Mouse (Mus musculus): ENCODE measurements around the gene Cyp2d11. TPM values are rescaled to one million over a fixed set of nuclear protein-coding genes. Genes with fewer than 3 reads are reported as not detected.

The Cyp2d11 gene
- total and polyA plus RNA-seq, 3 experiments = not detected

DNA sequence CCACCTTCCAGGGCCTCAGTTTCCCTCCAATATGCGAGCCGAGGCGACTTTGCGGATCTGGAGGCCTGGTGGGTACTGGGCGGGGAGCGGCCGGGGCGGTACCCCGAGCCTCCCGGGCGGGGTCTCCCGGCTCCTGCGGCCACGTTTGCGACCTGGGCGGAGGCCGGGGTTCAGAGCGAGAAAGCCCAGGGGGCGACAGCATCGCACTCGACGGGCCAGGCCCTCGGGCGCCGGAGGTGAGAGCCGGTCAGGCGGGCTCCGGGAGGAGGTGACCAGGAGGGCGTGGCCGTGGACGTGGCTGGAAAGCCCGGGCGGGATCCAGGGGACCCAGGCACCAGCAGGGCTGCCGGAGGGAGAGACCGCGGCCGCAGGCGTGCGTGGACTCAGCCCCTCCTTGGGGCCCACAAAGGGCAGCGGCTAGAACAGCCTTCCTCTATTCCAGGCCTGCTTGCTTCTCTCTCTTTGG lies 52.8 kb downstream of the Cyp2d11 start:
- TF ChIP-seq GATA2 (IDR thresholded peaks at IDR 0.05; ENCODE audit: borderline replicate concordance, low read depth, low read length) (no peak), CTCF (IDR thresholded peaks at IDR 0.05; ENCODE audit: low read depth, low read length) (no peak), POLR2AphosphoS5 (IDR thresholded peaks at IDR 0.05; ENCODE audit: insufficient replicate concordance, low read depth, low read length) (no peak), TAL1 (conservative IDR thresholded peaks at IDR 0.05; ENCODE audit: low read depth, low read length) (no peak), GATA1 (IDR thresholded peaks at IDR 0.05; ENCODE audit: borderline replicate concordance, low read length) (no peak)
- H3K36me3 ChIP-seq (replicated peaks) = peaks cover 49% of the 10 kb centered on the region
- peaks cover 77% of the 10 kb centered on the region for H3K4me1 ChIP-seq (ENCODE audit: insufficient read depth, low read depth, low read length)
- peak overlapping the region; percentile 78 for H3K4me3 ChIP-seq (ENCODE audit: low read depth, low read length)
- DNase-seq (ENCODE audit: low spot score) (peak; percentile 67), ATAC-seq (ENCODE audit: extremely low read depth, insufficient number of reproducible peaks, low FRiP score, poor library complexity, severe bottlenecking) (no peak)
- H3K9me3 ChIP-seq (replicated peaks) = no peaks in the 10 kb centered on the region
- H3K27me3 ChIP-seq (ENCODE audit: insufficient read depth, low read length) = no peaks in the 10 kb centered on the region

GRCm38 (mm10) chr15:82340414-82341035 lies 53.3 kb downstream of the Cyp2d11 start:
- Histone ChIP-seq H3K9me3 (replicated peaks) (no peaks in the 10 kb centered on the region), H3K36me3 (replicated peaks) (peaks cover 55% of the 10 kb centered on the region), H3K4me3 (ENCODE audit: low read depth, low read length) (peak overlapping the region; percentile 78), H3K4me1 (ENCODE audit: insufficient read depth, low read depth, low read length) (peaks cover 83% of the 10 kb centered on the region), H3K27me3 (ENCODE audit: insufficient read depth, low read length) (no peaks in the 10 kb centered on the region)
- no peak for TF ChIP-seq TAL1 (conservative IDR thresholded peaks at IDR 0.05; ENCODE audit: low read depth, low read length)
- TF ChIP-seq GATA2 (IDR thresholded peaks at IDR 0.05; ENCODE audit: borderline replicate concordance, low read depth, low read length) = no peak
- no peak for TF ChIP-seq POLR2AphosphoS5 (IDR thresholded peaks at IDR 0.05; ENCODE audit: insufficient replicate concordance, low read depth, low read length)
- TF ChIP-seq CTCF (IDR thresholded peaks at IDR 0.05; ENCODE audit: low read depth, low read length) = no peak
- no peak for TF ChIP-seq GATA1 (IDR thresholded peaks at IDR 0.05; ENCODE audit: borderline replicate concordance, low read length)
- DNase-seq (ENCODE audit: low spot score) (peak; percentile 31), ATAC-seq (ENCODE audit: extremely low read depth, insufficient number of reproducible peaks, low FRiP score, poor library complexity, severe bottlenecking) (no peak)

GRCm38 (mm10) chr15:82339634-82340254 lies 54.1 kb downstream of the Cyp2d11 start:
- H3K4me1 ChIP-seq (ENCODE audit: insufficient read depth, low read depth, low read length) = peaks cover 81% of the 10 kb centered on the region
- peak overlapping the region; percentile 78; the same call in 1 of the 2 replicates for H3K4me3 ChIP-seq (ENCODE audit: low read depth, low read length)
- peaks cover 55% of the 10 kb centered on the region for H3K36me3 ChIP-seq (replicated peaks)
- TF ChIP-seq GATA1 (IDR thresholded peaks at IDR 0.05; ENCODE audit: borderline replicate concordance, low read length) (no peak), CTCF (IDR thresholded peaks at IDR 0.05; ENCODE audit: low read depth, low read length) (no peak), TAL1 (conservative IDR thresholded peaks at IDR 0.05; ENCODE audit: low read depth, low read length) (no peak), POLR2AphosphoS5 (IDR thresholded peaks at IDR 0.05; ENCODE audit: insufficient replicate concordance, low read depth, low read length) (no peak), GATA2 (IDR thresholded peaks at IDR 0.05; ENCODE audit: borderline replicate concordance, low read depth, low read length) (no peak)
- no peak for DNase-seq (ENCODE audit: low spot score)
- H3K9me3 ChIP-seq (replicated peaks) = no peaks in the 10 kb centered on the region
- no peak for ATAC-seq (ENCODE audit: extremely low read depth, insufficient number of reproducible peaks, low FRiP score, poor library complexity, severe bottlenecking)
- no peaks in the 10 kb centered on the region for H3K27me3 ChIP-seq (ENCODE audit: insufficient read depth, low read length)

Other genes with a start within 250 kb of the Cyp2d11 start
- gene Srebf2, start 246.8 kb downstream of the Cyp2d11 start, total RNA-seq (2014; fragmentation: Nextera tagmentation) = 97.6 and 164 TPM in 2 replicates
- gene Srebf2, start 246.8 kb downstream of the Cyp2d11 start, total RNA-seq (2017) = 42.5 and 48.5 TPM in 2 replicates
- 440 and 648 TPM in 2 replicates for gene Srebf2, start 246.8 kb downstream of the Cyp2d11 start, polyA plus RNA-seq (2012)
- not detected in 2 replicates for gene Shisa8, start 181.2 kb downstream of the Cyp2d11 start, total RNA-seq (2014; fragmentation: Nextera tagmentation)
- gene Shisa8, start 181.2 kb downstream of the Cyp2d11 start, total RNA-seq (2017) = 0.05 TPM in 1 of 2 replicates, not detected in the other
- gene Shisa8, start 181.2 kb downstream of the Cyp2d11 start, polyA plus RNA-seq (2012) = not detected in 2 replicates
- 1.6 and 2.4 TPM in 2 replicates for gene Tnfrsf13c, start 169.7 kb downstream of the Cyp2d11 start, total RNA-seq (2014; fragmentation: Nextera tagmentation)
- gene Tnfrsf13c, start 169.7 kb downstream of the Cyp2d11 start, total RNA-seq (2017) = 0.71 and 1.2 TPM in 2 replicates
- 0.18 and 0.65 TPM in 2 replicates for gene Tnfrsf13c, start 169.7 kb downstream of the Cyp2d11 start, polyA plus RNA-seq (2012)
- gene Cenpm, start 149.3 kb downstream of the Cyp2d11 start, total RNA-seq (2014; fragmentation: Nextera tagmentation) = 70.7 and 84.1 TPM in 2 replicates
- 13.7 and 15.7 TPM in 2 replicates for gene Cenpm, start 149.3 kb downstream of the Cyp2d11 start, total RNA-seq (2017)
- 103 and 105 TPM in 2 replicates for gene Cenpm, start 149.3 kb downstream of the Cyp2d11 start, polyA plus RNA-seq (2012)
- not detected in 2 replicates for gene 1500009C09Rik, start 141.6 kb downstream of the Cyp2d11 start, total RNA-seq (2014; fragmentation: Nextera tagmentation)
- gene 1500009C09Rik, start 141.6 kb downstream of the Cyp2d11 start, total RNA-seq (2017) = not detected in 2 replicates
- gene 1500009C09Rik, start 141.6 kb downstream of the Cyp2d11 start, polyA plus RNA-seq (2012) = not detected in 2 replicates
- not detected in 2 replicates for gene Sept3, start 119.1 kb downstream of the Cyp2d11 start, total RNA-seq (2014; fragmentation: Nextera tagmentation)
- gene Sept3, start 119.1 kb downstream of the Cyp2d11 start, total RNA-seq (2017) = 0.05 and 0.12 TPM in 2 replicates
- not detected in 2 replicates for gene Sept3, start 119.1 kb downstream of the Cyp2d11 start, polyA plus RNA-seq (2012)
- gene Wbp2nl, start 95.1 kb downstream of the Cyp2d11 start, total RNA-seq (2014; fragmentation: Nextera tagmentation) = not detected in 2 replicates
- 0.11 TPM in 1 of 2 replicates, not detected in the other for gene Wbp2nl, start 95.1 kb downstream of the Cyp2d11 start, total RNA-seq (2017)
- not detected in 2 replicates for gene Wbp2nl, start 95.1 kb downstream of the Cyp2d11 start, polyA plus RNA-seq (2012)
- 190 and 198 TPM in 2 replicates for gene Naga, start 55.1 kb downstream of the Cyp2d11 start, total RNA-seq (2014; fragmentation: Nextera tagmentation)
- 200 and 229 TPM in 2 replicates for gene Naga, start 55.1 kb downstream of the Cyp2d11 start, total RNA-seq (2017)
- 274 and 333 TPM in 2 replicates for gene Naga, start 55.1 kb downstream of the Cyp2d11 start, polyA plus RNA-seq (2012)
- 50.8 and 67.8 TPM in 2 replicates for gene Pheta2, start 55.1 kb downstream of the Cyp2d11 start, total RNA-seq (2014; fragmentation: Nextera tagmentation)
- gene Pheta2, start 55.1 kb downstream of the Cyp2d11 start, total RNA-seq (2017) = 37.9 and 42.2 TPM in 2 replicates
- 12.5 and 18.8 TPM in 2 replicates for gene Pheta2, start 55.1 kb downstream of the Cyp2d11 start, polyA plus RNA-seq (2012)
- 68.2 and 118 TPM in 2 replicates for gene Smdt1, start 55.1 kb downstream of the Cyp2d11 start, total RNA-seq (2014; fragmentation: Nextera tagmentation)
- 115 and 129 TPM in 2 replicates for gene Smdt1, start 55.1 kb downstream of the Cyp2d11 start, total RNA-seq (2017)
- gene Smdt1, start 55.1 kb downstream of the Cyp2d11 start, polyA plus RNA-seq (2012) = 116 and 137 TPM in 2 replicates
- 117 and 124 TPM in 2 replicates for gene Ndufa6, start 39.7 kb downstream of the Cyp2d11 start, total RNA-seq (2014; fragmentation: Nextera tagmentation)
- gene Ndufa6, start 39.7 kb downstream of the Cyp2d11 start, total RNA-seq (2017) = 344 and 364 TPM in 2 replicates
- gene Ndufa6, start 39.7 kb downstream of the Cyp2d11 start, polyA plus RNA-seq (2012) = 215 and 331 TPM in 2 replicates
- not detected in 2 replicates for gene Cyp2d22, start 13.8 kb downstream of the Cyp2d11 start, total RNA-seq (2014; fragmentation: Nextera tagmentation)
- gene Cyp2d22, start 13.8 kb downstream of the Cyp2d11 start, total RNA-seq (2017) = 0.11 and 1.0 TPM in 2 replicates
- gene Cyp2d22, start 13.8 kb downstream of the Cyp2d11 start, polyA plus RNA-seq (2012) = not detected in 2 replicates
- not detected in 2 replicates for gene Cyp2d10, start 13.2 kb upstream of the Cyp2d11 start, total RNA-seq (2014; fragmentation: Nextera tagmentation)
- gene Cyp2d10, start 13.2 kb upstream of the Cyp2d11 start, total RNA-seq (2017) = 0.05 TPM in 1 of 2 replicates, not detected in the other
- not detected in 2 replicates for gene Cyp2d10, start 13.2 kb upstream of the Cyp2d11 start, polyA plus RNA-seq (2012)
- not detected in 2 replicates for gene Cyp2d9, start 39.4 kb upstream of the Cyp2d11 start, total RNA-seq (2014; fragmentation: Nextera tagmentation)
- gene Cyp2d9, start 39.4 kb upstream of the Cyp2d11 start, total RNA-seq (2017) = 0.44 and 0.70 TPM in 2 replicates
- gene Cyp2d9, start 39.4 kb upstream of the Cyp2d11 start, polyA plus RNA-seq (2012) = not detected in 2 replicates
- not detected in 2 replicates for gene Cyp2d12, start 161.1 kb upstream of the Cyp2d11 start, total RNA-seq (2014; fragmentation: Nextera tagmentation)
- gene Cyp2d12, start 161.1 kb upstream of the Cyp2d11 start, total RNA-seq (2017) = 0.11 TPM in 1 of 2 replicates, not detected in the other
- not detected in 2 replicates for gene Cyp2d12, start 161.1 kb upstream of the Cyp2d11 start, polyA plus RNA-seq (2012)
- not detected in 2 replicates for gene Cyp2d34, start 226.9 kb upstream of the Cyp2d11 start, total RNA-seq (2014; fragmentation: Nextera tagmentation)
- 0.06 and 0.11 TPM in 2 replicates for gene Cyp2d34, start 226.9 kb upstream of the Cyp2d11 start, total RNA-seq (2017)
- not detected in 2 replicates for gene Cyp2d34, start 226.9 kb upstream of the Cyp2d11 start, polyA plus RNA-seq (2012)